Mouse (Mus musculus) olfactory bulb, adult 2 months (tissue): ENCODE measurements around the gene Tmtc1. TPM values are rescaled to one million over a fixed set of nuclear protein-coding genes. Genes with fewer than 3 reads are reported as not detected.

ENCODE experiments used
- H3K27ac ChIP-seq: fragments of 200-500 bp; 2 replicates; pipeline ENCODE4 v1.5.1; 2012; ENCODE audit warnings: low read depth, low read length; ENCODE audit not compliant: insufficient read depth
- H3K4me1 ChIP-seq: fragments of 200-500 bp; 2 replicates; pipeline ENCODE4 v1.6.1; 2012; ENCODE audit warnings: low read length; ENCODE audit not compliant: control insufficient read depth, insufficient read depth
- H3K4me3 ChIP-seq: fragments of 200-500 bp; 2 replicates; pipeline ENCODE4 v1.5.1; 2012; ENCODE audit warnings: mild to moderate bottlenecking, low read depth, low read length, moderate library complexity; ENCODE audit not compliant: insufficient read depth
- CTCF ChIP-seq: fragments of 200-500 bp; IDR thresholded peaks from 2 replicates; pipeline ENCODE4 v1.5.1; 2012; ENCODE audit warnings: low read depth, mild to moderate bottlenecking, low read length, moderate library complexity; ENCODE audit not compliant: insufficient read depth
- POLR2A ChIP-seq: fragments of 200-500 bp; IDR thresholded peaks from 2 replicates; pipeline ENCODE4 v1.6.1; 2012; ENCODE audit warnings: mild to moderate bottlenecking, low read depth, low read length, moderate library complexity; ENCODE audit not compliant: insufficient read depth
- WGBS: fragments of 180-500 bp; shearing (Covaris S2); methylation state at CpG from one replicate; pipeline ENCODE4 v1.1.7; 2018; 5-methylcytosine and 5-hydroxymethylcytosine counted together
- polyA plus RNA-seq: library from polyadenylated mRNA; stranded (reverse); fragments of >200 nt; gene quantifications from 2 replicates; pipeline ENCODE4 v1.2.4, GENCODE M21; 2012; ENCODE audit warnings: low replicate concordance; ENCODE audit not compliant: missing spikeins, insufficient read depth, insufficient read length

The Tmtc1 gene
- polyA plus RNA-seq, 1 experiment: not detected

GRCm38 (mm10) chr6:148255395-148256053 lies 188.7 kb downstream of the Tmtc1 start:
- 85% methylated on average over 1 of the region's 1 CpGs for WGBS
- Histone ChIP-seq H3K27ac (no peak overlapping the region), H3K4me1 (peaks cover 3% of the 10 kb centered on the region; the same call in 1 of the 2 replicates), H3K4me3 (no peak overlapping the region)
- TF ChIP-seq POLR2A: no peak
- no peak for TF ChIP-seq CTCF

GRCm38 (mm10) chr6:148249221-148249620 lies 195.0 kb downstream of the Tmtc1 start:
- H3K27ac ChIP-seq: no peak overlapping the region
- H3K4me1 ChIP-seq: no peaks in the 10 kb centered on the region; the same call in 1 of the 2 replicates
- TF ChIP-seq CTCF: no peak
- TF ChIP-seq POLR2A: no peak
- WGBS: 56% methylated on average over 3 of the region's 3 CpGs
- no peak overlapping the region for H3K4me3 ChIP-seq

DNA sequence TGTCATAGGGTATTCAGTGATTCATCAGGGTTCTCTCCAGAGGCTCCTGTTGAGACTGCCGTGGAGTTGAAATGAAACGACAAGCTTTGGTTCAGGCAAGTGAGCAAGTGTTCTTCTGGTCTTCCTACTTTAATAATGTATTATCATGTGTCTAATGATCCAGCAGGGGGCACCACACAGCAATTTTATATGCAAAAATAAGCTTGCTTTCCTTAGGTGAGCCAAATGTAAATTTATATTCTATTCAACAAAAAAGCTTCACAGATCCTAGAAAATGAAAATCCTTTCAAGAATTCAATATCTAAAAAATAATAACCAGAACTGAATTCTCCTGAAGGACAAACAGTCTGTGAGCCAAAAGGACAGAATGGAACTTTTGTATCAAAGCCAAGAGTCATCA lies 195.6 kb downstream of the Tmtc1 start:
- 15% methylated on average over 2 of the region's 2 CpGs for WGBS
- H3K4me1 ChIP-seq: no peaks in the 10 kb centered on the region; the same call in 1 of the 2 replicates
- H3K27ac ChIP-seq: no peak overlapping the region
- TF ChIP-seq CTCF (no peak), POLR2A (no peak)
- H3K4me3 ChIP-seq: no peak overlapping the region

DNA sequence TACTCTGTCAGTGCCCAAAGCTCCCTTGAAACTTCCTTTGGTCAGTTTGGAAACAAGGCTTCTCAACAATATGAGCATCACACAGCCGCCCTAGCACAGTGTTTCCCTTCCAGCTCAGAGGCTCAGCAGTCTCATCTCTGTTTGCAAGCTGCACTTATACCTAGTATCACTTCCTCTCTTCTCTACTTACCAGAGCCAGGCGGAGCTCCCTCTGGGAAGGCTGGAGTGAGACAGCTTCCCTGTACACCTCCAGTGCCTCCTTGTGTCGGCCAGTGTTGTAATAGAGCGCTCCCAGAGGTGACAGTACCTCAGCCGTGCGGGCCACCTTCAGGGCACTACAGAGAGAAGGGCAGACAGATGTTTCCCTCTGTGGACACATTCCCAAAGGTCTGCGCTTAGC lies 197.6 kb downstream of the Tmtc1 start:
- Histone ChIP-seq H3K4me3 (no peak overlapping the region), H3K4me1 (no peaks in the 10 kb centered on the region), H3K27ac (no peak overlapping the region)
- TF ChIP-seq CTCF (no peak), POLR2A (no peak)
- WGBS: 77% methylated on average over 7 of the region's 7 CpGs

DNA sequence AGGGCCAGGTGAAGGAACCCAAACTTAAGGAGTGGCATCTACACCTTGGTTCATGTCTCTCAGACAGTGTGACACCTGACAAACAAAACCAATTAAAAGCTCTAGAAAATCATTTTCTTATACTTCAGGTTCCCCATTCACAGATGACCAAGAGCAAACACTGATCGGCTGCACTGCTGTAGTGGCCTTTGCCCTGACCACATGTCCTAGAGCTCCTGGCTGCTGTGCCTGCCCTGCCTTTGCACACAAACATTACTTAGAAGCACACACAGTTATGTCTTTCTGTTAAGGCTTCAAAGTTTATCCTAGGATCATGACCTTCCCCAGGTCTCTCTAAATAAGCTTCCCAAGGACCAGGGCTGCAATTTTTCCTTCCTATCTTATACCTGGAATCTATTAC lies 199.4 kb downstream of the Tmtc1 start:
- Histone ChIP-seq H3K4me3 (no peak overlapping the region), H3K27ac (no peak overlapping the region), H3K4me1 (no peaks in the 10 kb centered on the region)
- 87% methylated on average over 1 of the region's 1 CpGs for WGBS
- TF ChIP-seq POLR2A (no peak), CTCF (no peak)

GRCm38 (mm10) chr6:148242304-148242703 lies 201.9 kb downstream of the Tmtc1 start:
- H3K27ac ChIP-seq: no peak overlapping the region
- WGBS: 67% methylated on average over 3 of the region's 3 CpGs
- no peak for TF ChIP-seq POLR2A
- no peak for TF ChIP-seq CTCF

DNA sequence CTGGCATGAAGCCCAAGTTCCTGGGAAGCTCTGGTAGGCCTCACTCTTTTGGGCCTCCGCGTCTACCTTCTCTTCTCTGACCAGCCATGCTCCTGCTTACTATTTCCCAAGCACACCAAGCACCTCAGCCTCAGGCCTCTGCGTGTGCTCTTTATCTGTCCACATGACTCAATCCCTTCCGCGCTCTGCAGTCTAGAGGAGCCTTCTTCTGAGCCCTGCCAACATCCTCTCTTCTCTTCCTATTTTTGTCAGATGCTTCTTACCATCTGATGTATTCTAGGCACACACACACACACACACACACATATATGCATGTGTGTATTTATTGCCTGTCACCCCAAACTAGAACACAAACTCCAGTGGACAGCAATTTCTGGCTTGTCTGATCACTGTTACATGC lies 202.5 kb downstream of the Tmtc1 start:
- Histone ChIP-seq H3K4me3 (no peak overlapping the region), H3K27ac (no peak overlapping the region), H3K4me1 (peaks cover 4% of the 10 kb centered on the region)
- 88% methylated on average over 5 of the region's 5 CpGs for WGBS
- TF ChIP-seq POLR2A (no peak), CTCF (no peak)

More at GRCm38 (mm10) chr6:148242304-148242703, 201.9 kb downstream of the Tmtc1 start:
- H3K4me3 ChIP-seq: no peak overlapping the region
- peaks cover 4% of the 10 kb centered on the region for H3K4me1 ChIP-seq

DNA sequence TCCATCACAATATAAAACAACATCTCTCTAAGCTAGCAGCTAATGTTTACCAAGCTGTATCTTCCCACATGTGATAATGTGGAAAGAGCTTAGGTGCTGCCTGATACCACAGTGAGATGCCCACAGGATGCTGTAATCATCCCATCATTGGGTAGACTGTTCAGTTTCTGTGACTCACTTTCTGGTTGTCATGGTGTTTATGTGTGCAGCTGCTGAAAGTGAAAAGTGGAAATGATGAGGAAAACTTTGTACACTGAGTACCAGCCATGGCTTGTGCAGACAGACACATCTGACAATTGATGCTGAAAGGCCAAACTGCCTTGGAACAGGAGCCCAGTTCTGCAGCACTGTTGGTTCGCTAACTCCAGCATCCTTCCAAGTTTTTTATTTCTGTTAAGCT lies 204.9 kb downstream of the Tmtc1 start:
- peaks cover 11% of the 10 kb centered on the region for H3K4me1 ChIP-seq
- 87% methylated on average over 1 of the region's 1 CpGs for WGBS

DNA sequence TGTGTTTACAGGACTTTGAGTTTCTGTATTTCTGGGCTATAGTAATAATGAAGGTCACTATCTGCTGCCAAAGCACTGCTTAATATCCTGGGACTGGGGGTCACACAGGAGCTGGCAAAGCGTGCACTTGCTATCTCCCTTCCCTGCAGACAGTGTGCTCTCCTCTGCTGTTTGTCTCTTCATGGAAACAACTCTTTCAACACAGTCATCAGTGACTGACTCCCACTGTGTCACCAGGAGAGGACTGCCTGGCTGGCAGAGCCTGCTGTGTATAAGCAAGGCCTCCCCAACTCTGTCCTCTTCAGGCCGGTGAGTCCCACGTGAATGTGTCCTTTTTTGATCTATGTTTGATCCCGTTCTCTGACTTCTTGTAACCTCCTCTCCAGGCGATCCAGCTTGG lies 206.7 kb downstream of the Tmtc1 start:
- WGBS: 52% methylated on average over 5 of the region's 5 CpGs
- Histone ChIP-seq H3K27ac (peak overlapping the region; percentile 37), H3K4me3 (no peak overlapping the region), H3K4me1 (peaks cover 12% of the 10 kb centered on the region)
- TF ChIP-seq CTCF: no peak
- no peak for TF ChIP-seq POLR2A

More for the DNA sequence above, 204.9 kb downstream of the Tmtc1 start:
- TF ChIP-seq CTCF (no peak), POLR2A (no peak)
- no peak overlapping the region for H3K4me3 ChIP-seq
- H3K27ac ChIP-seq: 0 out of 2 replicates have a peak overlapping the region, but pooled peaks have one; percentile 48
